Mouse (Mus musculus) spleen, postnatal 14 days (tissue): ENCODE measurements around the gene Olfr688.
A peak's percentile ranks its signal among the peaks of the same experiment; 100 is the strongest.

ENCODE experiments used
- DNase-seq, 2 experiments: peaks; one replicate each; pipeline ENCODE4 v3.0.0; 2021 to 2022; ENCODE audit warnings: low spot score in 2 of 2

The Olfr688 gene

DNA sequence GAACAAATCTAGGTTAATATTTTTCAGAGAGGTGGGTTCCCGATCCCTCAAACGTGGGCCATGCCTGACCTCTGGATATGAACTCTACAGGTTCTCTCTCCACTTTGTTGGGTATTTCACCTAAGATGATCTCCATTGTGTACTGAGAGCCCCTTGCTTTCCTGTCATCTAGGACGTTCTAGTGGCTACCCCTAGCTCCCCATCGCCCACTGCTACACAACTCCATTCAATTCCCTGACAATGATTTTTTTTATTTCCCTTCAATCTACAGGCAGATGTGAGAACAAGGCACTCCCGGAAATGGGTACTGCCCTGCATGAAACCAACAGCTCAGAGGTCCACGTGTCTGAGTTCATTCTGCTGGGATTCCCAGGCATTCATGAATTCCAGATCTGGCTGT lies at the start of gene Olfr688:
TSS of gene Olfr688 (plus strand) at position 301 of the 400 bp plus-strand sequence.
- DNase-seq: no peak

DNA sequence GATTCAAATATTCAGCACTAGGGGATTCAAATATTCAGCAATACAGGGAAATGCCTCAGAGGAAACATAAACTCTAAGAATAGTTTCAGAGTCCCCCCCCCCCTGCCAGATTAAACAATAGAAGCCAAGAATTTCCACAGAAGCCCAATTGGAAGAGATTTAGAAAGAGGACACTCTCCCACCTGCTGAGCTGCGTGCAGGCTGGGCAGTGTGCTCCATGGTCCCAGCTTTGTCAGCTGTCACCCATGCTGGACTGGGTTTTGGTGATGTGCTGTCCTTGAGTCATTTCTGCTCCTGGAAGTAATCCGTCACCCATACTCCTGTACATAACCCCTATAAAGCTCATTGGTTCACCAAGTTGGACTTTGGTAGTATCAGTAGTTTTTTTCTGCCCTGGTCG lies 40.2 kb upstream of the Olfr688 start:
- DNase-seq: no peak

DNA sequence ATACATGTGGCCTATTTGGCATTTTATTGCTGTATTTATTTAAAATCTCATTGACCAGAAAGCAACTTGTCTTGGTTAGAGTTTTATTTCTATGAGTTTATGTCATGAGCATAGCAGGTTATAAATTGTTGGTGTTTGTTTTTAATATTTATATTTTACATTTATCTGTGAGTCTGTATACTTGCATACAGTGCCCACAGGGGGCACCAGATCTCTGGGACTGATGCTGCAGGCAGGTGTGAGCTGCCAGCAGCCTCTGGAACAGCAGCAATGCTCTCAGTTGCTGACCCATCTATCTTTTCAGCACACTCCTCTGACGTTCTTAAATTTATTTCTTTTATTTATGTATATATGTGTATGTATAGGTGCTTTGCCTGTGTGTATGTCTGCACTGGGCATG lies 39.7 kb upstream of the Olfr688 start:
- no peak for DNase-seq

DNA sequence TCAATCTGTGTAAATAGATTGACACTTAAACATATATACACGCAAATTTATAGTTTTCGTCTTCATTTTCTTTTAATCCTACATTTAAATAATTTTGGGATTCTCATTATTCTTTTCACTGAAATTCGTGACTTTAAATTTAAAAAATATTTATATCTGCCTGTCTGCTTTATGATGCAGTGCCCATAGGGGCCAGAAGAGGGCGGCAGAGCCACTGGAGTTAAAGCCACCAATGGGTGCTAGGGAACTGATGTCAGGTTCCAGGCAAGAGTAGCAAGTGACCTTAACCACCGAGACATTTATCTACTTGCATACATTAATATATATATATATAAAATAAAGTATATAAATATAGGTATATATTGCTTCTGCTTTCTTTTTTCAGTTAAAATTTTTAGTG lies 31.2 kb upstream of the Olfr688 start:
- peak in 1 of 2 experiments; percentile 24 for DNase-seq

DNA sequence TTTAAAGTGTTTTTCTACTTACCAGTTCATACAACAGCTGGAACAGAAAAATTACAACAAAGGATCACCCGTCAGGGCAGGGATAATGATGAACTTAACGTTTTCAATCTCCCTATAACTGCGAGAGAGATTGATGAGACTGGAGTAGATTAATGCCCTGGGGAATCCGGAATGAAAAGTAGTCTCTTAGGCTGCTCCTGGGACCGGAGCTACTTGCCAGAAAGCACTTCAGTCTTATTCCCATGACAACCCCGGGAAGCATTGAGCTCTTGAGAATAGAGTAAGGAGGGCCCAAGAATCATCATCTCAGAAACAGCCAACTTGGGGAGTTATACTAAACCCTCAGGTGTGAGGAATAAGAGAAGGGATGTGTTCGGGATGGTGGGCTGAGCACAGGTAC lies 15.5 kb upstream of the Olfr688 start:
- no peak for DNase-seq

DNA sequence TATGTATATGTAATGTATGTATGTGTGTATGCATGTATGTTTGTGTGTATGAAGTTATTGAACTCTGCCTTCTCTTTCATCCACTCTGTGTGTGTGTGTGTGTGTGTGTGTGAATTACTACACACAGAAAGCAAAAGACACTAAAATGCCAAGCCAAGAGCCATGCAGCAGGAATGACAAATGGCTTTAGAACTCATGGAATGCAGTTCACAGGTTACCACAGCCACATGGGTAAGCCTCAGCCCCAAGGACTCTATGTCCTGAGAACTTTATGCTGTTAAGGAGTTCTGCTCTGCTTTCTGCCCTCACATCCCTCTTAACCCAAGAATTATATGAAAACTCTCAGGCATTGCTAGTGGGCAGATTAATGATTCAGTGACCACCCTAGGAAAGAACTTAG lies 2.2 kb downstream of the Olfr688 start:
- DNase-seq: no peak

DNA sequence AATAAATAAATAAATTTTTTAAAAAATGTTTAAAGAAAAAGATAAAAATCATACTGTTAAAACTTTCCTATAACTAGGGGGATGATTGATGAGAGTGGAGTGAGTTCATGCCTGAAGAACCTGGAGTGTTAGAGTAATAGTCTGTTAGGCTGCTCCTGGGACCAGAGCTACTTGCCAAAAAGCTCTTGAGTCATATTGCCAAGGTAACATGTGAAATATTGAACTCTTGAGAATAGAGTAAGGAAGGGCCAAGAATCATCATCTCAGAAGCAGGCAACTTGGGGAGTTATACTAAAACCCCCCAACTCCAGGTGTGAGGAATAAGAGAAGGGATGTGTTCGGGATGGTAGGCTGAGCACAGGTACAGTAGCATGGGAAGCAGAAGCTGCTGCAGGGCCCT lies 23.0 kb downstream of the Olfr688 start, which contains the start of gene Olfr689:
TSS of gene Olfr689 (plus strand) at position 301 of the 400 bp plus-strand sequence.
- DNase-seq: no peak

DNA sequence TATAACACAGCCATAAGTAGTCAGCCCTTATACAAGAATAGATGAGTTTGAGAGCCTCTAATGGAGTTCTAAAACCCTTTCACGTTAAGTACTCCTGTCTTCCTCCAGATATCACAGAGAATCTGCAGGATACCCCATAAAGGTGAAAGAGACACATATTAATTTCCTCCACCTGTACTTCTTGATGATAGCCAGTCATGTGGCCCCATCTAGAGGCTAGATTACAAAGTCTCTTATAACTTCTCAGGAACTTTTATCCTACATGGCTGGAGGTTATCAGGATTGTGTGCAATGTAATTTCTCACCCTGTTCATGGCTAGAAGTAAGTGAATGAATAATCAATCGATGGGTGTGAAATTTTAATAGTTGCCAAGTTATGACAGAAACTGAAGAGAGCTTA lies 37.4 kb downstream of the Olfr688 start:
- DNase-seq: no peak

DNA sequence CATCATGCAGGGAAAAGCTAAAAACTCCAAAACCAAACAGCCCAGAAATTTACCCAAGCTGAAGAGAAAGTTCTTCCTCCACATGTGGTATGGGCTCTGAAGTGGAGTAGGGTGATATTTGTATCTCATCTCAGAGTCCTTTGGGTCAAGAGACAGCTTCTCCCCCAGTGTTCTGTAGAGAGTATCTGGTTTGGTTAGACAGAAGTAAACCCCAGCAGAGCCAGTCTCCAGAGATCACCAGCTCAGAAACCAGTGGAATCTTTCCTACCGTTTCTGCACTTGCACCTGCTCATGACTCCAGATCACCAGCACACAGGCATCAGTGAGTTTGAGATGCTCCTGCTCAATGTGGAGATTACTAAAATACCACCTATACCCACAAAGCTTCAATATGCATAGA lies 46.1 kb downstream of the Olfr688 start, which contains the start of gene Olfr690:
TSS of gene Olfr690 (minus strand) at position 101 of the 400 bp plus-strand sequence.
- no peak for DNase-seq
